Mouse (Mus musculus) thymus, adult 2 months (tissue): Measurements from ENCODE around the gene Rab7.

ENCODE experiments used
- CTCF ChIP-seq: fragments of 200-500 bp; IDR thresholded peaks from 2 replicates; pipeline ENCODE4 v1.5.1; 2012; ENCODE audit warnings: mild to moderate bottlenecking, control low read depth, low read length, moderate library complexity, borderline replicate concordance; ENCODE audit not compliant: control insufficient read depth, poor library complexity, insufficient read depth; ENCODE audit errors: extremely low read depth
- POLR2A ChIP-seq: fragments of 200-500 bp; IDR thresholded peaks from 2 replicates; pipeline ENCODE4 v1.6.1; 2012; ENCODE audit warnings: mild to moderate bottlenecking, low read length, control low read depth, moderate library complexity; ENCODE audit not compliant: control insufficient read depth, poor library complexity, insufficient read depth; ENCODE audit errors: extremely low read depth

GRCm38 (mm10) chr6:88053228-88054080 is 8.4 kb upstream of the Rab7 start:
- TF ChIP-seq POLR2A (no peak), CTCF (no peak)
